Mouse (Mus musculus) frontal cortex, postnatal 10 days (tissue): ENCODE measurements at regions not wholly inside any gene's neighbourhood (a gene's known extent, or its start where the extent isn't known, plus 50 kb on each side); places are given as distances from the start of the nearest gene placed in this dataset.

Experiments
- DNase-seq, 2 experiments: peaks; one replicate each; pipeline ENCODE4 v3.0.0; 2022; ENCODE audit warnings: low spot score in 2 of 2, mixed read lengths in 1 of 2

GRCm38 (mm10) chr1:143881192-143881591 is 104.1 kb downstream of the Uchl5 start:
- DNase-seq = no peak

DNA sequence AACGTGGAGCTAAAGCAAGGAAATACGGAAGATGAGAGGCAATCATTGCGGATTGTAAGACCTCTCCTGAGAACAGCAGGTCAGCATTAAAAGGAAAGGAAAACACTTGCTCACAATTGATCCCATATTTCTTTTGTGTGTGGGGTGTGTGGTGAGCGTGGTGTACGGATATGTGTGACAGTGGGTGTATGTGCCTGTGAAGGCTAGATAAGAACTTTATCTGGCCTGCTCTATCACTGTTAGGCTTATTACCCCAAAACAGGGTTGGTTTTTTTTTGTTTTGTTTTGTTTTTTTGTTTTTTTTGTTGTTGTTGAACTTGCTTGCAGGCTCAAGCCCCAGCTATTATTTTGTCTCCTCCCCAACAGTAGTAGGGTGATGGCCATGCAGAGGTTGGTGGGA is 102.5 kb downstream of the Uchl5 start:
- no peak for DNase-seq

DNA sequence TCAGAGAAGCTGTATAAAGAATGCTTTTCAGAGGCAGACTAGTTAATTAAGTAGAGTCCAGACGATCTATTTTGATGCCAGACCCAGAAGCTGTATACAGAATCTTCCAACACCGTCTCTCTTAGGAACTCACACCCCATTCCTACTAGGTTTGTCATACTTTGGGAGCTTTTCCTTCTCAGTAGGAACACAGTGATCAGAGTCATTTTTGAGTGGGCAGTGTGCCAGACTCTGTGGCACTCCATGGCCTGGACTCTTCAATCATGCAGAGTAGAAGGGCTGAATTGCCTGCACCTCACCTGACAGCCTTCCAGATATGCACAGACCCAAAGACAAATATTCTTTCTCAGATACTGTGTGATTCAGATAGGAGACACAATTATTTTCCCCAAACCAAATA is 101.2 kb downstream of the Uchl5 start:
- no peak for DNase-seq

GRCm38 (mm10) chr1:143860319-143860718 is 83.2 kb downstream of the Uchl5 start:
- DNase-seq = no peak

- DNase-seq = no peak
Measured at GRCm38 (mm10) chr1:143858532-143858931, 81.5 kb downstream of the Uchl5 start.
